Mouse (Mus musculus) lung, postnatal 14 days (tissue): Measurements from ENCODE around the gene Gm20825.
"Not testable (repeated sequence)": the region's sequence is repeated elsewhere in the genome, so short reads cannot be mapped to it uniquely, and the experiment has no call there.

Experiments
- DNase-seq: peaks from one replicate; pipeline ENCODE4 v3.0.0; 2021

Gm20825 gene

DNA sequence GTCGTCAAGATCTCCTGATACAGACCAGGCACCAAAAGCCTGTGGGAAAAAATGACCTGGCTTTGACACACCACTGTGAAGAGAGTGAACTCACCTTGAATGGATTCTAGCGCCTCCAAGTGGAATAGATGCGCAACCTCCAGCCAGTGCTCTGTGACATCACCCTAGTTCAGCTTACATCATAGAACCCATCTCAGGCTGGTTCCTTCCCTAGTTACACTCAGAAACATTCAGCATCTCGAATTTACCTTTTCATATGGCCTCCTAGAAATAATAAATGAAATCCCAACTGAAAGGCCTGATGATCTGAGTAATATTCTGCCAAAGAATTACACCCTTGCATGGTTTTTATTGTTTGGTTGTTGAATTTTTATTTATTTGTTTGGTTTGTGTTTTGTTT, at the start of gene Gm20825:
Gene Gm20825, minus strand, starts transcription at position 101 of the 400 bp plus-strand sequence.
- not testable (repeated sequence) for DNase-seq
